In the genomic region with DNA sequence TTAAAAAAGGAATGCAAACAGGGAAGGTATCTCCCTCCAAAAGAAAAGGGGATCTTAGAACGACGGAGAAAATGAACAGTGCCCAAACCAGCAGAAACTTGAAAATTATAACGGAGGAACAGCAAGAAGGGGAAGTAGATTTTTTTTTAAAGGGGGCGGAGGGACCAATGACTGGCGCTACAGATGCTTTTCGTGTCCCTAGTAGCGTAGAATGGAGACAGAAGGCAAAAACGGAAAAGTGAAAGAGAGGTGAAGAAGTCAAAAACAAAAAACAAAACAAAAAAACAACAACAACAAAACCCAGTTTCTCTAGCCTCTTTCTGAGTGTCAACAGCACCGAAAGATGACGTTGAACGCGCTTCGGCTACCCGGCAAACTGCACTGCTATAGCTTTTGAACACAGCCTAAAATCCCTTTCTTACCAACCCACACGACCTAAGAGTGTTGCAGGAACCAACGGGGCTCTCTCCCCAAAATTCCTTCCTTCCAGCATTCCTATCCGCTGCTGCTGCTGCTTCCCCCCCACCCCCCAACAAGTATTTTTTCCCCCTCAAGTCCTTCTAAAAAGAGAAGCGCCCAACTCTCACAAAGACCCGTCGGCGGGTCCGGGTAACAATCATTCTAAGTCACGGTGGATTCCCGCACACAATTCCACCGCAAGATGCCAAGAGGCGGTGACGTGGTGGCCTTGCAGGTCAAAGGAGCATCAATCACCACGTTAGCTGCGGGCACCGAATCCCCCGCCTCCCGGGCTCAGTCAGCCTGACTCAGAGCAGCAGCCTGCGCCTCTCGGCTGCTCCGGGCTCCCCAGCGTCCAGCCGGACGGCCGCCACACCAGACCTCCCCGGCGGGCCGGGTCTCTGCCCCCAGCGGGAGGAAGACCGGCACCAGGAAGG, we compare ENCODE assay signal across 8 mouse cellular contexts. TPM values are rescaled to one million over a fixed set of nuclear protein-coding genes. Genes with fewer than 3 reads are reported as not detected.
DNase-seq lines count a peak whose midpoint lies in the region; ATAC-seq and TF ChIP-seq lines count a peak whose summit lies in the region.

No protein-coding gene starts in this region.

- H3K4me3 ChIP-seq in forebrain, embryonic 12.5 days (replicated peaks), result peak overlapping the region; percentile 99
- H3K4me3 ChIP-seq in liver, embryonic 16.5 days (ENCODE audit: low read depth, low read length), result peak overlapping the region; percentile 98
- peak overlapping the region; percentile 98 for H3K4me3 ChIP-seq in neural tube, embryonic 11.5 days (ENCODE audit: low read depth, low read length)

- peak overlapping the region; percentile 95 for H3K4me2 ChIP-seq in forebrain, embryonic 12.5 days
- peak overlapping the region; percentile 79 for H3K4me2 ChIP-seq in liver, embryonic 16.5 days (ENCODE audit: low read depth, low read length)
- peak overlapping the region; percentile 67 for H3K4me2 ChIP-seq in neural tube, embryonic 11.5 days (ENCODE audit: low read depth)

- no peak for TF ChIP-seq CTCF in brain, embryonic 14.5 days (IDR thresholded peaks at IDR 0.05; ENCODE audit: borderline replicate concordance, extremely low read depth, insufficient read depth, insufficient read length)

- no peak for TF ChIP-seq POLR2A in brain, embryonic 14.5 days (IDR thresholded peaks at IDR 0.05; ENCODE audit: borderline replicate concordance, extremely low read depth, insufficient read depth, insufficient read length, poor library complexity, severe bottlenecking)

- peak overlapping the region; percentile 95 for H3K27ac ChIP-seq in forebrain, embryonic 12.5 days
- peak overlapping the region; percentile 96 for H3K27ac ChIP-seq in liver, embryonic 16.5 days (ENCODE audit: low read length)
- peak overlapping the region; percentile 93 for H3K27ac ChIP-seq in neural tube, embryonic 11.5 days (ENCODE audit: low read depth, low read length)

- DNase-seq in thymus, adult 18-20 months, result peak; percentile 33 to 54
- DNase-seq in thymus, postnatal 25 days, result no peak
- peak; percentile 48 for DNase-seq in brain, embryonic 14.5 days (ENCODE audit: low read depth)
- DNase-seq in induced T-regulatory cell, adult 2 months (ENCODE audit: low read depth), result peak; percentile 75
- peak; percentile 77 for DNase-seq in neural tube, embryonic 11.5 days (ENCODE audit: low spot score)
- DNase-seq in urinary bladder, postnatal 25 days (ENCODE audit: low spot score), result peak; percentile 36

- ATAC-seq in forebrain, embryonic 12.5 days (ENCODE audit: low FRiP score), result no peak; the same call in none of the 2 replicates
- peak; percentile 23 for ATAC-seq in liver, embryonic 16.5 days (ENCODE audit: low read depth)
- peak; percentile 71 for ATAC-seq in neural tube, embryonic 11.5 days (ENCODE audit: insufficient read depth, low FRiP score, low TSS enrichment)

- no peaks in the 10 kb centered on the region for H3K36me3 ChIP-seq in forebrain, embryonic 12.5 days (replicated peaks)
- H3K36me3 ChIP-seq in liver, embryonic 16.5 days (ENCODE audit: control insufficient read depth, insufficient read depth), result no peaks in the 10 kb centered on the region
- no peaks in the 10 kb centered on the region for H3K36me3 ChIP-seq in neural tube, embryonic 11.5 days (ENCODE audit: control insufficient read depth, insufficient read depth, low read length)

- H3K9ac ChIP-seq in forebrain, embryonic 12.5 days, result peak overlapping the region; percentile 97
- peak overlapping the region; percentile 98 for H3K9ac ChIP-seq in liver, embryonic 16.5 days (ENCODE audit: low read depth, low read length)
- peak overlapping the region; percentile 94 for H3K9ac ChIP-seq in neural tube, embryonic 11.5 days (ENCODE audit: low read length)

- H3K9me3 ChIP-seq in forebrain, embryonic 12.5 days, result no peaks in the 10 kb centered on the region
- H3K9me3 ChIP-seq in liver, embryonic 16.5 days (replicated peaks; ENCODE audit: control insufficient read depth, low read length), result no peaks in the 10 kb centered on the region
- H3K9me3 ChIP-seq in neural tube, embryonic 11.5 days (ENCODE audit: control insufficient read depth, low read length), result no peaks in the 10 kb centered on the region

- no peaks in the 10 kb centered on the region for H3K27me3 ChIP-seq in forebrain, embryonic 12.5 days
- H3K27me3 ChIP-seq in liver, embryonic 16.5 days (ENCODE audit: control insufficient read depth, insufficient read depth, low read depth, low read length), result no peaks in the 10 kb centered on the region
- H3K27me3 ChIP-seq in neural tube, embryonic 11.5 days (ENCODE audit: control insufficient read depth, insufficient read depth, low read length), result no peaks in the 10 kb centered on the region

- under 1% methylated on average over 39 of the region's 44 CpGs for WGBS in forebrain, embryonic 12.5 days
- WGBS in liver, embryonic 16.5 days (ENCODE audit: insufficient replicate concordance), result under 1% methylated on average over 44 of the region's 44 CpGs
- WGBS in neural tube, embryonic 11.5 days, result under 1% methylated on average over 37 of the region's 44 CpGs

- H3K4me1 ChIP-seq in forebrain, embryonic 12.5 days, result peaks cover 29% of the 10 kb centered on the region
- H3K4me1 ChIP-seq in liver, embryonic 16.5 days (ENCODE audit: control insufficient read depth, low read depth, low read length), result peaks cover 37% of the 10 kb centered on the region
- peaks cover 11% of the 10 kb centered on the region for H3K4me1 ChIP-seq in neural tube, embryonic 11.5 days (ENCODE audit: control insufficient read depth, insufficient read depth, low read length)

RNA-seq across cellular contexts. Expression of gene Grb2, which starts 0.8 kb away (rescaled TPM):
- polyA plus RNA-seq in brain, embryonic 14.5 days (2012; rRNA removed), result 124 and 127 TPM in 2 replicates
- polyA plus RNA-seq in forebrain, embryonic 12.5 days (2016; fragmentation: Nextera tagmentation; extraction: Ambion mirVana), result 124 and 137 TPM in 2 replicates
- 49.1 and 53.1 TPM in 2 replicates for polyA plus RNA-seq in liver, embryonic 16.5 days (2015; fragmentation: Nextera tagmentation; extraction: Ambion mirVana)
- polyA plus RNA-seq in neural tube, embryonic 11.5 days (2014; fragmentation: Nextera tagmentation; extraction: Ambion mirVana), result 86.7 and 89.8 TPM in 2 replicates

RNA-seq across cellular contexts. Expression of gene Tmem94, which starts 57.7 kb away (rescaled TPM):
- 56.0 and 61.9 TPM in 2 replicates for polyA plus RNA-seq in brain, embryonic 14.5 days (2012; rRNA removed)
- polyA plus RNA-seq in forebrain, embryonic 12.5 days (2016; fragmentation: Nextera tagmentation; extraction: Ambion mirVana), result 39.0 and 45.2 TPM in 2 replicates
- 8.9 and 10.4 TPM in 2 replicates for polyA plus RNA-seq in liver, embryonic 16.5 days (2015; fragmentation: Nextera tagmentation; extraction: Ambion mirVana)
- 18.6 and 19.0 TPM in 2 replicates for polyA plus RNA-seq in neural tube, embryonic 11.5 days (2014; fragmentation: Nextera tagmentation; extraction: Ambion mirVana)
